Mouse (Mus musculus): ENCODE measurements around the gene Igsf11. TPM values are rescaled to one million over a fixed set of nuclear protein-coding genes. Genes with fewer than 3 reads are reported as not detected.

Gene Igsf11
- total RNA-seq, 2 experiments from 2014 or later = 0.42 to 0.57 TPM

DNA sequence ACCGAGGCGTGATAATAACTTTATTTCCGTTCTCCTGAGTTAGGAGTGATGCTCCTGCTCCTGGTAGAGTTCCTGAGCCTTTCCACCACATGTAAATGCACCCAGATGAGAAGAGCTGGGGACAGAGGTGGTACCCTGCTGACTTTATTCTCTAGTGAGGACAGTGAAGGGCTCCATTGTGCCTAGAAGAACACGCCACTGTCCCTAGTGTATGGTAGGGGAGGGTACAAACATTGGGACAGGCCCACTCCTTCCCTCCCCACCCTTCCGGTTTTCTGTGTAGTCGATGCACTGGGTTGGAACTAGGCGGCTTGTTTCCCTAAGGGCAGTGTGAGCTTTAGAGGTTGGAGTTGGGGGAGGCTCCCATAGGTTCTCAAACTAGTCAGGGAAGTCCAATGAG lies 36.3 kb downstream of the Igsf11 start:
- DNase-seq = no peak
- intact Hi-C loops (cut with DNase I) = no loop called here

DNA sequence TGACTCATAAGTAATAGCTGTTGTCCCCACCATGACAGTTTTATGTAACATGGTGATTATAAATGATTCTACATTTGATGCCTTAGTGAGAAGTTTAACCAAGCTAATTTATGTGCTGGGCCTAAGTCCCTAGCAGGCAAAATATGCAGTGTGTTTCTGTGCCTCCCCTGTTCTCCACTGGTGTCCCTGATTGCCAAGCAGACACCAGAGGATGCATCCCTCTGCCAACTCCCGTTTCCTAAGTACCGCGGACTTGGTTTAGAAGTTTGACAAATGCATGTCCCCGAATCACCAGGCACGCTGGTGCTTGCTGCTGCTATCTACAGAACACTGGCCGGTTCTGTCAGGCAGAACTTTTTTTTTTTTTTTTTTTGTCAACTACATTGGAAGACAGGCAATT lies 39.0 kb downstream of the Igsf11 start:
- intact Hi-C loops (cut with DNase I) = no loop called here
- no peak for DNase-seq

DNA sequence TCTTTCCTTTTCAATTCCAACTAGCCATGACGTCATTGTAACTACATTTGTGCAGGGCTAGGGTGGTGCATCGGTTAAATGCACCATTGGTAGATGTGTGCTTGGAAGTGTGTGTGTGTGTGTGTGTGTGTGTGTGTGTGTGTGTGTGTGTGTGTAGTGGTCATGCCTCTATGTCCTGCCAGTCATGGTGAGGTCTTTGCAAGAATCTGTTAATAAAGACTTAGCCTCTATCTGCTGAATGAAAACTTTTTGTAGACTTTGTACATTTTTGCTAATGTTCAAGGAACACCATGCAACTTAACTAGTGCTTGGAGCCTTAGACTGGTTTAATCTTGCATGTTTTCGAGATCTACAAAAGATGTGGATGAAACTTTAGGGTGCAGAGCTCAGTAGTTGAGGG lies 48.3 kb downstream of the Igsf11 start:
- DNase-seq = no peak
- intact Hi-C loops (cut with DNase I) = no loop called here

DNA sequence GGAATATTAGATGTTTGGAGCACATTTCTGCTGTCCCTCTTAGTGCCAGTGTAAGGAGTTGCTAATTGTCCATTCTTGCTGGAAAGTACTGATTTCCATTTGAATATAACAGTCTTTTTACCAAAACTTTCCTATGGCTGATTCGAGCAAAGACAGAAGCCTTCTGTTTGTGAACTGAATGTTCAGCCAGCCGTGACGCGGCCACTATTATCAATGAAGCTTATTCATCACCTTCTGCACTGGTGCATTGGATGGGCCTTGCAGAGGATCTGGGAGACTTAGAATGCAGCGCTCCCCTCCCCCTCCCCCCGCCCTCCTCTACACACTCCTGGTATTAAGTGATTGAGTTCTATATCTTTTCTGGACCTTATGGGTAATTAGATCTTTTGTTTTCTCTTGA lies 48.8 kb downstream of the Igsf11 start:
- intact Hi-C loops (cut with DNase I) = no loop called here
- no peak for DNase-seq

DNA sequence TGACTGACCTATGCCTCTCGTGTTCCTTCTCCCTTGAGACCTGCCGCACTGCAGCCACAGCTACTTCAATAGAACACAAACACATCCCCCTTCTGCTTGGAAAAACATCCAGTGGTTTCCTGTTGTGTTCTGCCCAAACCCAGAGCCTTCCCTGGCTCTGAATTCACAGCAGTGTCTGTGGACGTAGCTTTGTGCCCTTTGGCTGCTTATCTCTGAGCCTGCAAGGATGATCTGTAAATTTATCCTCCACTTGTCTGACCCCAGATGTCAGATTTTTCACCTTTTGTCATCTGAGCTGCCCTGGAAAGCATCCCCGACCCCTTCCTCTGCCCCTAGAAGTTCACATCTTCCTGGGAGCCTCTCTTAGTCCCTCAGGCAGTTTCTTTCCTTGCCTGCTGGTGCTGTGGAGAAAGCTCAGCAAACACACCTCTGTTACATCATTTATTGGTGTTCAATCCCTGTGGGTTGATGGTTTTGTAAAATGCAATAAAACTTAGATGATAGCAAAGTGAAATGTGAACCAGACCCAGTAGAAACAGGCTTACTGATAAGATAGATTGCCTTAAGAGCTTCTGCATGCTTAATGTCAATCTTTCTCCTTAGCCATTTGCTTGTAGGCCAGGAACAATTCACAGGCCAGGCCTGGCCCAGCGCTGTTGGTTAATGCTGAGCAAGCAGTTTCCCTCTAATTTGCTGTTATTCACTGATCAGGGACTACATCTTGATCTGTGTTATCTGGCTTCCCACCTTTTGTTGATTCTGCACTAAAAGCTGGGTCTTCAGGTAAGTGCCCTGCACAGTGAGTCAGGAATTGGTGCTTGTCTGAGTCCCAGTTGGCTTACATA lies 51.5 kb downstream of the Igsf11 start:
- intact Hi-C loops (cut with DNase I) = no loop called here
- DNase-seq = no peak

DNA sequence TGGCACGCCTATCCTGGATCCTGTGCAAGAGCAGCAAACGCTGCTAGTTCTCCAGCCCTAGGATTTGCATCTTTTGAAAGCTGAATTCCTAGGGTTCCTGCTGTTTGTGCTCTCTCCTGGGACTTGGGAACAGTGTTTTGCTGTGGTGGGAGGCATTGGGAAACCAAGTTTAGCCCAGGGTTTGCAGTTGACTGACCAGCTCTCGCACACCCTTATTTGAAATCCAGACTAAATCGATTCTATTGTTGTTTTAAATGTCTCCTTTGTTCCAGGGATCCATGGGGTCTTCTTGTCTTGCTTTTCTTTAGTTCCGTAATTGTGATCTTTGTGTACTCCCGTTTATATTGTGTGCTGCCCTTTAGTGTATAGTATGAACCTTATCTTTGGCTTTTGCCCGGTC lies 52.6 kb downstream of the Igsf11 start:
- intact Hi-C loops (cut with DNase I) = no loop called here
- DNase-seq = no peak

DNA sequence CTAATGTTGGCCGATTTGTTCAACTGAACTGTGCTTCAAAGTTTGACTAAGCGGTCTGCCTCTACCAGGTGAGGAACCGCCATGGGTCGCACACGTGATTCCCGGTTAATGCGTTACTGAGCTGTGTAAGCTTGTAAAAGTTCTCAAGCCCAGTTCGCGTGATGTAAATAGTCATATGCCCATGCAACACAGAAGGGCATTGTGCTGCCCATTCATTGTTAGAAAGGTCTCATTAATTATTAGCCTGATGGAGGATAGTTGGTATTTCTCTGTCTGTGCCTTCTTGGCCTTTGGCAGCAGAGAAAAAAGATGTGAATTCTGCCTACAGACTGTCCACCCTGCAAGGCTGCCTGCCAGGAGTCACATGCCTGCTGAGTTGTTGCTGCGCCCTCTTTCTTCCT lies 53.1 kb downstream of the Igsf11 start:
- no peak for DNase-seq
- intact Hi-C loops (cut with DNase I) = no loop called here

DNA sequence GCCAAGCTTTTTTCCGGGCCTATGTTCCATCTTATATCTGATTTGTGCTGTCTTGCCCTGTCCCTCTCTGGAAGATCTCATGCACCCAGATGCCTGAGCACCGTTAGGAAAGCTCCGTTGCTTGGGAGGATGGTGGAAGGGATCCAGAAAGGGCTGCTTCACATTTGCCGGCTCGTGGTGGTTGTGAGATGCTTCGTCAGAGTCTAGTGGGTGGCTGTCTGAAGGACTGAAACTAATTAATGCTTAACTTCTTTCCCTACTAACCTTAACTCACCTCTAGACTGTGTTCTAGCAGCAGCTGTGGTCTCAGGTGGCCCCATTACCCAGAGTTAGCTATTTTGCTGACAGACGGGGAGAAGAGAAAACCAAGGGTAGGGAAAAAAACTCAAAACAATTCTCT lies 54.0 kb downstream of the Igsf11 start:
- intact Hi-C loops (cut with DNase I) = no loop called here

DNA sequence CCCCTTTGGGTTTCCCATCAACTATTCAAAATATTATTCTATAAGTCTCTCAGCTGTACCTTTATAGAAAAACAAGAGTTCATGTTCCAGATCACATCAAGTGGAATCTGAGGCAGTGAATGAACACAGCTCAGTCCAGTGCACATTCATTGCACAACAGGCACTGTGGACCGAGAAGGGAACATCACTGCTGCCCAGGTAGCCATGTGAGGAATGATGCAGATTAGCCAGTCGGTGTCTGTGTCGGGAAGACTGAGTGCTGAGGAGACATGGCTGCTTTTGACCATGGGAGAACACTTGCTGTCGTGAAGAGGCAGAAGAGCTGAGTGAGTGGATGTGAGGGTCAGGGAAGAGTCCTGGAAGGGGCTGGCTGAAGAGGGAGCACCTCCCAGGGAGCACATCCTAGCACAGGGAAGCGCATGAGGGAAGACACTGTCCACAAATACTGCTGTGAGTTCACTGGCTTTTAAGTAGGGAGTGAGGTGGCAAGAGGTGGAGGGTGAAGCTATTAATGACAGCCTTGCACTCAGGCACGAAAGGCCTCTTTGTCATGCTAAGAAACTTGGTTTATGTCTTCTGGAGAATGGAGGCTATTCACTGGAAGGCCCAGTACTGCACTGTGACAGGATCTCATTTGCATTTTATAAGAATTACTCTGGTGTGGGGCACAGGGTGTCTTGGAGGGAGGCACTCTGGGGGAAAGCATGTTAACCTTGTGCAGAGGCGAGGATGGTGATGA lies 54.8 kb downstream of the Igsf11 start:
- intact Hi-C loops (cut with DNase I) = no loop called here
- no peak for DNase-seq

More for the DNA sequence above, 54.0 kb downstream of the Igsf11 start:
- DNase-seq = no peak

DNA sequence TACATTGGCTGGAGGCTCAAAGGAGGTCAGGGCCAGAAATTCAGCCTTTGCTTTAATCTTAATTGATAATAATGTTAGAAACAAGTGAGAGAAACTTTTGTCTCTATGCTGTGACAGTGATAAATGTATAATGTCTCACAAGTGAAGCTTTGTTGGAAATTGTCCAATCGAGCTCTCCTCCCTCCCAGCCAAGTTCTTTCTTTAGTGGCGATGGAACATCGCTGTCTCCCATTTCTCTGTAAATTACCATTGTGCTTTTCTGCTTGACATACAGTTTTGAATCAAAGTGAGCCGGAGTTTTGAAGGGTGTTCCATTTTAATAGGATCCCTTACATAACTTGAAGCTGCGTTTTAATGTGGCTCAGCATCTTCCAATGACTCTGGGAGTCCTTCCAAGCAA lies 56.0 kb downstream of the Igsf11 start:
- intact Hi-C loops (cut with DNase I) = no loop called here
- DNase-seq = no peak

DNA sequence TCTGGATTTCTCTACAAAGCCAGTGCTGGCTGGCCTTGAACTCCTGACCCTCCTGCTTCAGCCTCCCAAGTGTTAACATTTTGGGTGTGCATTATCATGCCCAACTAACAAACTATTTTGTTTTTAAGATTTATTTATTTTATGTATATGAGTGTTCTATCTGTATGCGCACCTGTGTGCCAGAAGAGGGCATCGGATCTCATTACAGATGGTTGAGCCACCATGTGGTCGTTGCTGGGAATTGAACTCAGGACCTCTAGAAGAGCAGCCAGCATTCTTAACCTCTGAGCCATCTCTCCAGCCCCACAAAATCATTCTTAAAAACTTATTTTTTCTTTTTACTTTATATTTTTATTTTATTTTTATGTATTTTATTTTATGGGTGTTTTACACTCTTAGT lies 60.4 kb downstream of the Igsf11 start:
- DNase-seq = no peak
- intact Hi-C loops (cut with DNase I) = no loop called here

DNA sequence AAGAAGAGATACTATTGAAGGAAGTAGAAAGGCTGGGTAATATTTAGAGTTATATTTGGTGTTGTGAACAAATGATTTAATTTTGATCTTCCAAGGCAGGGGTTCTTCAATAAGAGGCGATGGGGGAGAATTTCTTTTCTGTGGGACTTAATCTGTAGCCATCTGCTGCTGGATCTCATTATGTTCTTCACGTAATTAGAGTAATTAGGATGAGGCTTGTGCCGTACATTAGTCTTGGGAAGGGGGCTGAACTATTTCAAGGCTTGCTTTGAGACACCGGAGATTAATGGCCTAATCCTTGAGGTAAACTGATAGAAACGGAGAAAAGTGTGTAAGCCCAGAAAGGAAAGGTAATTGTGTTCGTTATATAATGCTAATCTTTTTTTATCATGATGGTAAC lies 61.4 kb downstream of the Igsf11 start:
- intact Hi-C loops (cut with DNase I) = no loop called here
- no peak for DNase-seq

DNA sequence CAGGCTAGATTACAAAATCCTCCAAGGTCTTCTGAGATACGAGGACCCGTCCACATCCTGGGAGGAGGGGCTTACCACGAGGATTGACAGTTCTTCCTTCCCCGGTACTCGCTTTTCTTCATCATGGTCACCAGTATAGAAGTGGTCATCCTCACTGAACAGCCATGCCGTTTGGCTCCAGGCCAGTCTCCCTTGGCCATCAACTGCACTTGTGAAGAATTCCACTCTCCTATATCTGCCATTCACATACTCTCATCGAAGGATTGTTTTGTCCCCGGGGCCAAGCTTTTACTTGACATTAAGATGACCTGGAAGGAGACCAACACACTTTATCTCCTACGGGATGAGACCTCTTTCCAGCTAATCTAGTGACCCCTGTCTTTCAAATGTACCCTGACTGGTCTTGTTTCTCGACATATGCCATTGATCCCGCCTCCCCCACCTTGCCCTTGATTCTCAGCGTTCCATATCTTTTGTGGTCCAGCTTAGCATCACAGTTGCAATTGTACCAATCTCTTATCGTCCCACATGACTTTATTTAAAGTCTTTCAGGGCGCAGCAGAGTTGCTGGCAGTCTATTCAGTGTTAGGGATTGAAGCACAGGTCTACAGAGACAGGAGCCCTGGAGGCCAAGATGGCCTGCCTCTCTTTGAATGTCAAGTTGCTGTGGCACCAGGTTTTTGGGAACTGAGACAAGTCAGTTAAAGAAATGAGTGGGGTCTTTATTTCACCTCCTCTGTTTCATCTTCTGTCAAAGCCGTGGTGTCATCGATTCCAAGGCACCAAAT lies 62.2 kb downstream of the Igsf11 start:
- intact Hi-C loops (cut with DNase I) = no loop called here
- no peak for DNase-seq

DNA sequence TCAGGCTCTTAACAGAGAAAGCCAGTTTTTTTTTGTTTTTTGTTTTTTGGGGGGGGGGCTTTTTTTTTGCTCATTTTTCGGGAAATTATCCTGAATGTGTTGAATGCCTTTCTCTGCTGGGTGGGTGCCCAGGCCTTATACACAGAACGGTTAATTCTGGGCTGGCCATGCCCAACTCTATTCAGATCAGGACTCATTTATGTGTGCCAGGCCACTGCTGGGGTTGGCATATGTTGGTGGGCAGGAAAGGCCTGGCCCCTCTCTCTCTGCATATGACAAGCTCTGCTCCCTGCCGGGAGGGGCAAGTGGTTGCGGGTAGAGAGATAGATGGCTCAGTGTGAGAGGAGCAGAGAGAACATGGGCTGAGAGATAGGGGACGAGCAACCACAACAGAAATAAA lies 62.8 kb downstream of the Igsf11 start:
- intact Hi-C loops (cut with DNase I) = no loop called here

DNA sequence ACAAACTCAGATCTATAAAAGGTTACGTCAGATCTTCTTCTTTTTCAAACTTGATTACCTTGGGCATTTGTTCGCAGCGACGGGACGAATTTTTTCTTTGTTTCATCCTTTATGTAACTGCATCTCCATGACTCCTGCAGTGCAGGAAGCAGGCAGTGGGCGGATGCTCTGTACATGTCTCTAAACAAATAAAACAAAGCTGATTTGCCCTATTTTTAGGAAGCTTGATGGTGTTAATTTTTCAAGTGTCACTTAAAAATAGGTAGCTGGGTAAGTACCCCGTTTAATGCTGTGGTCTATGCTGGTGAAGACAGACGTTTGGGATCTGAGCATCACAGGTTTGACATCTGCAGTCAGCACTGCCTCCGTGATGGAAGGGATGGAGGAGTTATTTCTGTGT lies 66.3 kb downstream of the Igsf11 start:
- no peak for DNase-seq
- intact Hi-C loops (cut with DNase I) = no loop called here

More for the DNA sequence above, 62.8 kb downstream of the Igsf11 start:
- DNase-seq = no peak

DNA sequence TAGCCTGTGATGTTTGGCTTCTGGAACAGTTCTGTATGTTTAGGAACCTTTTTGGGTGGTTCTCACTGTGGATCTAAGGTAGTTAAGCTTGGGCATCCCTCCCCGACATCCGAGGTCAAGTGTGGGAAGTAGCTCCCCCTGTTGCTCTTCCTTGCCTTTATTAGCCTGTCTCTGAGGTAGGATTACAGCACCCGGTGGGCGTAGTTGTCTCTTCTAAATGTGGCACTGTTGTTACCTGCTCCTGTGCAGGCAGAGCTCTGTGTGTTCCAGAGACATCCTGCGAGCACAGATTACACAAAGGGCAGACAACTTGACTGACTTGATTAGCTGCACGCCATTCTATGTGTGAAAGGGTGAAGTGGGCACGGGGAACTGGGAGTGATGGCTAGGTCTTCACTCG lies 68.1 kb downstream of the Igsf11 start:
- intact Hi-C loops (cut with DNase I) = no loop called here
- no peak for DNase-seq

DNA sequence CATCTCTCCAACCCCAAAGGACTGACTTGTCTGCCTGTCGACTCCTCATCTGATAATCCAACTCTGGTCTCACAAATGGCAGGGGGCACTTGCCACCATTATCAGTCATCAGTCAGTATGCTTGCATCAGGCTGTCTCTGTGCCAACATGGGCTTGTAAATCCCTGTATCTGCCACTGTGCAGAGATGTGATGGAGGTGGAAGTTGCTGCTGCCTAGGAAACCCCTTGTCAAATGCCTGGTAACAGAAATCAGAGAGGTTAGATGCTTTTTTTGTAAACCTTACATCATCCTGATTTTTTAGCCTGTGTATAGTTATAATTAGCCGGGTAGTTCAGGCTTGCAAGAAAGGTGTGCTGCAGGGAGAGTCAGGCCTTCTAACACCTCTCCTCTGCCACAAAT lies 69.4 kb downstream of the Igsf11 start:
- intact Hi-C loops (cut with DNase I) = no loop called here
- DNase-seq = no peak

DNA sequence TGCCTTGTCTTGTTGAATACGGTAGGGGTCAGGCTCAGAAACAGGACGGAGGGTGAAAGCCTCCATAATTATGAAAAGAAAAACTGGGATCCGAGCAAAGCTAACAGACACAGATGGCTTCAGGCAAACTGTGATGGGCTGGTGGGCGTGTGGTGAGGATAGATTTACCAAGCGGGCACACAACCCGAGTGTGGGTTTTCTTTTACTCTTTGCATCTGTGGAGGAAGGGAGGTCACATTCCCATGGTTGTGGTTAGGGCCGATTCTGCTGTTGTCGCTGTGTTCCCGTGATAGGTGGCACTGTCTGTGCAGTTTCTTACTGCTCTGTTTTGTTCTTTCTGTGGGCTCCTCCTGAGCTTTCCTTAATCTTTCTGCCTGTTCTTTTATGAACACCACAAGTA lies 70.2 kb downstream of the Igsf11 start:
- DNase-seq = no peak
- intact Hi-C loops (cut with DNase I) = no loop called here

DNA sequence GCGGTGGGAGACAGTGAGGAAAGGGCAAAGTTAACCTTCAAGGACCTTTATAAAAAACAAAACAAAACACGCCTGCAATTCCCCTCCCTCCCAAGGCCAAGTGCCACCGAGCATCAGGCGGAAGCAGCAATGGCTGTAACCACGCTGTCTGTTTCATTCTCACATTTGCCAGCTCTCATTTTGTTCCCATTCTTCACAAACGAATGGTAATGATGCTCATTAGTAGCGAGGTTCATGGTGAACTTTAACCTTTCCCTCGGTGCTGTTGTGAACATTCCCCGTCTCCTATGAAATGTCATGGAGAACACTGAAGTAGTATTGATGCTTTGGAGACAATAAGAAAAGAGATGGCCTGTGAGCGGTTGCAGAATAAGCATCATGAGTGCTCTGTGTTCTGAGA lies 74.6 kb downstream of the Igsf11 start:
- no peak for DNase-seq
- intact Hi-C loops (cut with DNase I) = no loop called here

DNA sequence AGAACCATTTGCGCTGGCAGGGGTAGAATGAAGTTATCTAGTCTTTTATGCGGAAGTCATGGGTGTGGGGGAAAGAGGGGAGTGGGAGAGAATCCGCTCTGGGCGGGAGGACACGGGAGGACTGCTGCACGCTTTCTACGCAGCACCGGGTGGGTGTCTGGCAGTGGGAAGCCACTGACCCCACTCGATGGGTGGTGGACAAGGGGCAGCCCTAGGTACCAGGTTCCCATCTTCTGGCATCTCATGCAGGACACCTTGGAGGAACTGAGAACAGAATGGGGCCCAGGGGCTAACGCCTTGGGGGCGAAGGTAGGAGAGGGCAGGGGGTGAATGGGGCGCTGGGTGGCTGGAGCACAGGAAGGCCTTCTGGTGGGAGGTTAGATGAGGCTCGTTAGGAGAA lies 83.7 kb downstream of the Igsf11 start:
- DNase-seq = no peak

DNA sequence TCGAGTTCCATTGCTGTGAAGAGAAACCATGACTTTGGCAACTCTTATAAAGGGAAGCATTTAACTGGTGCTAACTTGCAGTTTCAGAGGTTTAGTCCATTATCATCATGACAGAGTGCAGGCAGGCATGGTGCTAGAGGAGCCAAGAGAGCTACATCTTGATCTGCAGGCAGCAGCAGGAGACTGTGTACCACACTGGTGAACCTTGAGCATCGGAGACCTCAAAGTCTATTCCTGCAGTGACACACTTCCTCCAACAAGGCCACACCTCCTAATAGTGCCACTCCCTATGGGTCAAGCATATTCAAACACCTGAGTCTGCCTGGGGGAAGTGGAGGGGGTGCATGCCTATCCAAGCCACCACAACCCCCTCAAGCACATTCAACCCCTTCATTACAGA lies 86.1 kb downstream of the Igsf11 start:
- intact Hi-C loops (cut with DNase I) = no loop called here
- no peak for DNase-seq

More for the DNA sequence above, 83.7 kb downstream of the Igsf11 start:
- intact Hi-C loops (cut with DNase I) = no loop called here

DNA sequence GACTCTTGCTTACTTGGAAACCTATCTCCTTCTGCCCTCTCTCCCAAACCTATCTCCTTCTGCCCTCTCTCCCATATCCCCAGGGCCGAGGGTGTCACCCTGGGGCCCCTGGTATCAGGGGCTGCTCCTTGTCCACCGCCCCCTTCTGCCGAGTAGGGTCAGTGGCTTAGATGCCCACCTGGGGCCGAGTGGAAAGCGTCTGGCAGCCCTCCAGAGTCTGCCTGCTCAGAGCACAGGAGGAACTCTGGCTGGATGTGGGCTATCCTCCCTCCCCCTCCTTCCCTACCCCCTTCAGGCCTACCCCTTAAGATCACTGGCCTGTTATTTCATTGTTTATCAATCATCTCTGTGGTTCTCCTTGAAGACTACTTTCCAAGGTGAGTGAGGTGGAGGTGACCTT lies 88.1 kb downstream of the Igsf11 start:
- no peak for DNase-seq
- intact Hi-C loops (cut with DNase I) = no loop called here
